Mouse (Mus musculus): Measurements from ENCODE around the gene Timm29. TPM values are rescaled to one million over a fixed set of nuclear protein-coding genes. Genes with fewer than 3 reads are reported as not detected.
"Not testable (repeated sequence)": the region's sequence is repeated elsewhere in the genome, so short reads cannot be mapped to it uniquely, and the experiment has no call there.

Gene Timm29
- polyA plus RNA-seq, 1 experiment from 2014 or later: 53.9 TPM

DNA sequence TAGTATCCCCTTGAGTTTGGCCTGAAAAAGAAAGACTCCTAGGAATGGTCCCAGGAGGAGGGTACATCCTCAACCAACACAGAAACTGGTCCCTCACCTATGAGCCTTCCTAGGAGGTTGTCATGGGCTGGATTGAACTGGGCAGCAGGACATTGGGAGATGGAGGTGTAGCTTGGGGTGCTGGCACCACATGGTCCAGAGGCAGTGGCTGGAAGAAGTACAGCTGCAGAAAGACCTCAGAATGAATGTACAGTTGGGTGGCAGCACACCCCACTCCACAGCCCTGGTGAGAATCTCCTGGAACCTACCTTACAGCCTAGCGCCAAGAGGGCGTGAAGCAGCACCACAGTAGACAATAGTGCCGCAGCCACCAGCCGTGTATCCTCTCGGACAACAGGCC is 3.0 kb upstream of the Timm29 start:
- ATAC-seq (ENCODE audit: low FRiP score) (no peak), DNase-seq (ENCODE audit: low spot score) (no peak)
- H3K27me3 ChIP-seq (ENCODE audit: control insufficient read depth, insufficient read depth, low read length): no peaks in the 10 kb centered on the region
- H3K9ac ChIP-seq (ENCODE audit: low read depth, low read length): no peak overlapping the region
- no peak overlapping the region for H3K4me2 ChIP-seq (replicated peaks; ENCODE audit: low read depth, low read length)
- H3K27ac ChIP-seq (ENCODE audit: low read depth, low read length): no peak overlapping the region
- 91% methylated on average over 5 of the region's 5 CpGs for WGBS
- H3K4me3 ChIP-seq (ENCODE audit: low read depth, low read length): no peak overlapping the region
- H3K36me3 ChIP-seq (ENCODE audit: control insufficient read depth, insufficient read depth, low read length): peaks cover 20% of the 10 kb centered on the region
- no peaks in the 10 kb centered on the region for H3K9me3 ChIP-seq (ENCODE audit: control insufficient read depth, low read length)
- H3K4me1 ChIP-seq (replicated peaks; ENCODE audit: control insufficient read depth, insufficient read depth, low read length): peaks cover 5% of the 10 kb centered on the region

- H3K4me1 ChIP-seq (replicated peaks; ENCODE audit: control insufficient read depth, insufficient read depth, low read length): peaks cover 5% of the 10 kb centered on the region
- no peak overlapping the region; the same call in 1 of the 2 replicates for H3K4me3 ChIP-seq (ENCODE audit: low read depth, low read length)
- no peak overlapping the region for H3K27ac ChIP-seq (ENCODE audit: low read depth, low read length)
- H3K36me3 ChIP-seq (ENCODE audit: control insufficient read depth, insufficient read depth, low read length): peaks cover 17% of the 10 kb centered on the region
- ATAC-seq (ENCODE audit: low FRiP score) (no peak), DNase-seq (ENCODE audit: low spot score) (no peak)
- H3K4me2 ChIP-seq (replicated peaks; ENCODE audit: low read depth, low read length): no peak overlapping the region
- no peaks in the 10 kb centered on the region for H3K9me3 ChIP-seq (ENCODE audit: control insufficient read depth, low read length)
- 87% methylated on average over 6 of the region's 6 CpGs for WGBS
- no peaks in the 10 kb centered on the region for H3K27me3 ChIP-seq (ENCODE audit: control insufficient read depth, insufficient read depth, low read length)
- H3K9ac ChIP-seq (ENCODE audit: low read depth, low read length): no peak overlapping the region
Observed at GRCm38 (mm10) chr9:21591127-21591830, 1.2 kb upstream of the Timm29 start.

DNA sequence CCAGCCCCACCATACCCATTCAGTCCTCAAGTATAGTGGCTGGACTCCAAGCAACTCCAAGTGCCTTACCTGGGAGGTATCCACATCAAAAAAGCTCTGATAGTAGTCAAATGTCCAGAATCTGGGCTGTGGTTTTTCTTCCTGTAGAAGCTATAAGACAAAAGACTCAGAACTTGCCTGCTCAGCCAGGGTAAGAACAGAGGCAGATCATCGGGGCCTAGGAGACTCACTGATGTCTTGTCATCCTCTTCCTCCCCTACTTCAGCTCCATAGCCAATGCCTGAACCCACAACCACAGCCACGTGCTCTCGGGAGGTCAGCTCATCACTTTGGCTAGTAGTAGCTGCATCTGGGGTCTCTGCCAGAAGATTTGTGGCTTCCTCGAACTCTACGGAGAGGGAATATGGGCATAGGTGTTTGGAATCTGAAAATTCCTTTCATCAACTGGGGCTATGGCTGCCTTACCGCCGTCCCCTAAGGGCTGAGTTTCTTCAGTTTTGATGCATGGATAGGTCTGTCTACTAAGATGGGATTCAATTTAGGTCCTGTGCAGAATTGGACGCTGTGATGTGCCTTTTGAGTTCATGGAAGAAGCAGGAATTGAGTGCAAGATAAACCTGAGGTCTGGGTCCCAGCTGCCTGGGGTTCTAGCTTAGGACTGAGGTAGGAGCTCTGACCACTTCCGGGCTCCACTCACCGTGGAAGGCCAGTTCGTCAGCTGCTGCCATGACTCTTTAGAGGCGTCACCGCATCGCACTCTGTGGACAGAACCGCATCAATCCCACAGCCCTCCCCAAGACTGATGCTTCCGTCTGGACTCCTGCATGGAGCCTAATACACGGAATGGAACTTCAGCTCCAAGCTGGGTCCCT is 455 bp upstream of the Timm29 start:
- peak; percentile 74; the same call in 1 of the 2 replicates for ATAC-seq (ENCODE audit: low FRiP score)
- H3K27ac ChIP-seq (ENCODE audit: low read depth, low read length): 0 out of 2 replicates have a peak overlapping the region, but pooled peaks have one; percentile 44
- peak overlapping the region; percentile 97 for H3K4me3 ChIP-seq (ENCODE audit: low read depth, low read length)
- peaks cover 5% of the 10 kb centered on the region for H3K4me1 ChIP-seq (replicated peaks; ENCODE audit: control insufficient read depth, insufficient read depth, low read length)
- H3K36me3 ChIP-seq (ENCODE audit: control insufficient read depth, insufficient read depth, low read length): peaks cover 9% of the 10 kb centered on the region
- no peaks in the 10 kb centered on the region for H3K9me3 ChIP-seq (ENCODE audit: control insufficient read depth, low read length)
- no peak for DNase-seq (ENCODE audit: low spot score)
- H3K9ac ChIP-seq (ENCODE audit: low read depth, low read length): peak overlapping the region; percentile 56
- H3K4me2 ChIP-seq (replicated peaks; ENCODE audit: low read depth, low read length): peak overlapping the region; percentile 94
- 23% methylated on average over 17 of the region's 17 CpGs for WGBS
- H3K27me3 ChIP-seq (ENCODE audit: control insufficient read depth, insufficient read depth, low read length): no peaks in the 10 kb centered on the region

GRCm38 (mm10) chr9:21593122-21593721 is 700 bp downstream of the Timm29 start:
- no peaks in the 10 kb centered on the region for H3K27me3 ChIP-seq (ENCODE audit: control insufficient read depth, insufficient read depth, low read length)
- peak overlapping the region; percentile 85 for H3K27ac ChIP-seq (ENCODE audit: low read depth, low read length)
- DNase-seq (ENCODE audit: low spot score) (no peak), ATAC-seq (ENCODE audit: low FRiP score) (peak; percentile 75)
- peak overlapping the region; percentile 94 for H3K4me2 ChIP-seq (replicated peaks; ENCODE audit: low read depth, low read length)
- peak overlapping the region; percentile 97 for H3K4me3 ChIP-seq (ENCODE audit: low read depth, low read length)
- peak overlapping the region; percentile 92 for H3K9ac ChIP-seq (ENCODE audit: low read depth, low read length)
- peaks cover 3% of the 10 kb centered on the region; the same call in 1 of the 2 replicates for H3K36me3 ChIP-seq (ENCODE audit: control insufficient read depth, insufficient read depth, low read length)
- H3K9me3 ChIP-seq (ENCODE audit: control insufficient read depth, low read length): no peaks in the 10 kb centered on the region
- H3K4me1 ChIP-seq (replicated peaks; ENCODE audit: control insufficient read depth, insufficient read depth, low read length): peaks cover 5% of the 10 kb centered on the region
- 4% methylated on average over 60 of the region's 69 CpGs for WGBS

DNA sequence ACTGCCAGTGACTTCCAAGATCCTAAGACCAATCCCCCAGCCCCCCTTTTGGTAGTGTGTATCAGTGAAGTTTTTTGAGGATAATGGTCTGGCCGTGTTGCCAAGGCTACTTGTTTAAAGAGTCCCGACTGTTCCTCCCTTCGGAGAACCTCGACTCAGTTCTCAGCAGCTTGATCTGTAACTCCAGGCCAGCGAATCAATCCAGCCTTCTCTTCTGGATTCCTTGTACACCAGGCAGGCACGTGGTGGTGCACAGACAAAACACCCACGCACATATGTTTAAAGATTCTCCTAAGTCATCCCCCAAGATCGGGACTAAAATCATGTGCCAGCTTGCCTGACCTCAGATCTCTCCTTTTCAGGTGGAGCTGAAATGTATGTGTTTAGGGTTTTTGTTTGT is 1.8 kb downstream of the Timm29 start:
- not testable (repeated sequence) for H3K36me3 ChIP-seq (ENCODE audit: control insufficient read depth, insufficient read depth, low read length); H3K4me3 ChIP-seq (ENCODE audit: low read depth, low read length); H3K27me3 ChIP-seq (ENCODE audit: control insufficient read depth, insufficient read depth, low read length); H3K9me3 ChIP-seq (ENCODE audit: control insufficient read depth, low read length); H3K27ac ChIP-seq (ENCODE audit: low read depth, low read length); ATAC-seq (ENCODE audit: low FRiP score); H3K4me1 ChIP-seq (replicated peaks; ENCODE audit: control insufficient read depth, insufficient read depth, low read length); DNase-seq (ENCODE audit: low spot score); H3K9ac ChIP-seq (ENCODE audit: low read depth, low read length)
- 91% methylated on average over 8 of the region's 8 CpGs for WGBS
- H3K4me2 ChIP-seq (replicated peaks; ENCODE audit: low read depth, low read length): peak overlapping the region; percentile 94; the same call in 1 of the 2 replicates

DNA sequence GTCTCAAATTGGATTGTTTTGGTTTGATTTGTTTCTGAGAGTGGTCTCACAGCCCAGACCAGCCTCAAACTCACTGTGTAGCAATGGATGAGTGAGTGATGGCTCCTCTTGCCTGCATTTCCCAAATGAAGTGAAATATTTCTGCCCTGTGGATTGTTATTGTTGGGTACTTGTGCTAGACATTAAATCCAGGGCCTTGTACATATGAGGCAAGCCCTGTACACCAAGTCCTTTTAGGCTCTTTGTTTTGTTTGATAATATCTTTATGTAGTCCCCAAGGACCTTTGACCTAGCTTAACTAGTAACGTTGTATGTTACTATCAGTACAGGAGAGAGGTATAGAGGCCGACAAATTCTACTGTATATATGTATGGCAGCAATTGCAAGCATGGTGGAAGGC is 2.3 kb downstream of the Timm29 start:
- Histone ChIP-seq H3K4me1 (replicated peaks; ENCODE audit: control insufficient read depth, insufficient read depth, low read length) (peaks cover 5% of the 10 kb centered on the region), H3K27ac (ENCODE audit: low read depth, low read length) (no peak overlapping the region), H3K4me2 (replicated peaks; ENCODE audit: low read depth, low read length) (no peak overlapping the region), H3K4me3 (ENCODE audit: low read depth, low read length) (no peak overlapping the region), H3K27me3 (ENCODE audit: control insufficient read depth, insufficient read depth, low read length) (no peaks in the 10 kb centered on the region), H3K36me3 (ENCODE audit: control insufficient read depth, insufficient read depth, low read length) (no peaks in the 10 kb centered on the region), H3K9me3 (ENCODE audit: control insufficient read depth, low read length) (no peaks in the 10 kb centered on the region), H3K9ac (ENCODE audit: low read depth, low read length) (no peak overlapping the region)
- ATAC-seq (ENCODE audit: low FRiP score) (no peak), DNase-seq (ENCODE audit: low spot score) (no peak)
- 88% methylated on average over 2 of the region's 2 CpGs for WGBS

DNA sequence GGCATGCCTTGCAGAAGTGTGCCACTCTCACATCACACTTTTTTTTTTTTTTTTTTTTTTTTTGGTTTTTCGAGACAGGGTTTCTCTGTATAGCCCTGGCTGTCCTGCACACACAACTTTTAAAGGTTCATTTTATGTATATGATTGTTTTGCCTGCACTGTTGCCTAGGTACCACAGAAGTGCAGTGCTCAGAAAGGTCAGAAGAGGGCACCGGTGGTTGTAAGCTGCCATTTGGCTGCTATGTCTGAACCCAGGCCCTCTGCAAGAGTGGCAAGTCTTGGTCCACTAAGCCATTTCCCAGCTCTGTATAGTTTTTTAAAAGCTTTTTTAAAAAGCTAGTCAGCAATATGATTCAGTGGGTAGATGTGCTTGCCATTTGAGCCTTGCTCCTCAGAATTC is 5.7 kb downstream of the Timm29 start:
- Histone ChIP-seq H3K4me2 (replicated peaks; ENCODE audit: low read depth, low read length) (no peak overlapping the region), H3K27ac (ENCODE audit: low read depth, low read length) (no peak overlapping the region), H3K36me3 (ENCODE audit: control insufficient read depth, insufficient read depth, low read length) (no peaks in the 10 kb centered on the region), H3K27me3 (ENCODE audit: control insufficient read depth, insufficient read depth, low read length) (no peaks in the 10 kb centered on the region), H3K9me3 (ENCODE audit: control insufficient read depth, low read length) (no peaks in the 10 kb centered on the region), H3K4me3 (ENCODE audit: low read depth, low read length) (no peak overlapping the region), H3K9ac (ENCODE audit: low read depth, low read length) (no peak overlapping the region), H3K4me1 (replicated peaks; ENCODE audit: control insufficient read depth, insufficient read depth, low read length) (peaks cover 5% of the 10 kb centered on the region; the same call in 1 of the 2 replicates)
- ATAC-seq (ENCODE audit: low FRiP score) (no peak), DNase-seq (ENCODE audit: low spot score) (no peak)
- 41% methylated on average over 2 of the region's 2 CpGs for WGBS

DNA sequence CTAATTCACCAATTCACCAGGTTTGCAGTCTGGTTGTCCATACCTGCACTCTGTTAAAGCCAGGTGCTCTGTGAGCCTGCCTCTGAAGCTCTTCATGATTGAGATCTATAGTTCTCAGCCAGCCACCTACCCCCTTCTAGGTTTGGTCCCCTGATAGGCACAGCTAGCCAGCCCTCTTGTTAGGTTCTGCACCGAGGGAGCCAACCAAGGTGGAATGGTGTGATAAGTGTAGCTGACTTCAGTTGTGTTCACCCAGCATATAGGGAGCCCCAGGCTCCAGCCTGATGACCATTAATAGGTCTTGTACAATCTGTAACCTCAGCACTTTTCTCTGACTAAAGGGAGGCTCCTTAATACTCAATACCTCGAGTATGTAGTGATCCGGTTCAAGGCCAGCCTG is 7.7 kb downstream of the Timm29 start:
- no peaks in the 10 kb centered on the region for H3K27me3 ChIP-seq (ENCODE audit: control insufficient read depth, insufficient read depth, low read length)
- no peaks in the 10 kb centered on the region for H3K36me3 ChIP-seq (ENCODE audit: control insufficient read depth, insufficient read depth, low read length)
- H3K4me3 ChIP-seq (ENCODE audit: low read depth, low read length): no peak overlapping the region
- WGBS: 75% methylated on average over 3 of the region's 3 CpGs
- ATAC-seq (ENCODE audit: low FRiP score): no peak
- H3K4me2 ChIP-seq (replicated peaks; ENCODE audit: low read depth, low read length): no peak overlapping the region
- H3K4me1 ChIP-seq (replicated peaks; ENCODE audit: control insufficient read depth, insufficient read depth, low read length): no peaks in the 10 kb centered on the region
- no peak overlapping the region for H3K9ac ChIP-seq (ENCODE audit: low read depth, low read length)
- no peaks in the 10 kb centered on the region for H3K9me3 ChIP-seq (ENCODE audit: control insufficient read depth, low read length)
- no peak overlapping the region for H3K27ac ChIP-seq (ENCODE audit: low read depth, low read length)
- no peak for DNase-seq (ENCODE audit: low spot score)

Measured in hindbrain, embryonic 11.5 days (tissue).